Mouse (Mus musculus): Measurements from ENCODE around the gene Fndc1. TPM values are rescaled to one million over a fixed set of nuclear protein-coding genes. Genes with fewer than 3 reads are reported as not detected.

The Fndc1 gene
- polyA plus RNA-seq, 1 experiment, result 56.7 TPM

DNA sequence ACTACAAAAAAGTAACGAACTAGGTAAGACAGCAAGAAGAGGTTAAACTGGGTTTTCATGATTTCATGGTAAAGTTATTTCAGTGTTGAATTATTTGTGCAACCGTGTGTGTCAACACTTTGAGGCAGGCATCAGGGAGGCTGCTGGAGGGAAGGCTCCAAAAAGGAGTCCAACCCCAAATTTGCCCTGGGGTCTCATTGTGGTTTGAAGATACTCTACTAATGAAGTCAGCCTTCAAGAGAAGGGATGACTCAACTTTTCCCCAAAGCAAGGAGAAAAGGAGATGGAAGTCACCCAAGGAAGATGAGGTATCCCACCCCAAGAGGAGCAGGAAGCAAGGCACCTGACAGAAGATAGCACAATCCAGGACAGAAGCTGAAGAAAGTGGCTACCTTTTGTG lies 31.9 kb downstream of the Fndc1 start:
- peaks cover 2% of the 10 kb centered on the region; the same call in 1 of the 2 replicates for H3K4me1 ChIP-seq (ENCODE audit: control insufficient read depth, insufficient read depth, low read length)
- TF ChIP-seq CTCF (IDR thresholded peaks at IDR 0.05; ENCODE audit: borderline replicate concordance, insufficient read depth, low read length) (no peak), POLR2A (IDR thresholded peaks at IDR 0.05; ENCODE audit: low read depth, low read length) (no peak)
- no peak overlapping the region for H3K4me3 ChIP-seq (ENCODE audit: insufficient read depth, low read length)
- no peak overlapping the region for H3K27ac ChIP-seq (ENCODE audit: insufficient read depth, low read length)

DNA sequence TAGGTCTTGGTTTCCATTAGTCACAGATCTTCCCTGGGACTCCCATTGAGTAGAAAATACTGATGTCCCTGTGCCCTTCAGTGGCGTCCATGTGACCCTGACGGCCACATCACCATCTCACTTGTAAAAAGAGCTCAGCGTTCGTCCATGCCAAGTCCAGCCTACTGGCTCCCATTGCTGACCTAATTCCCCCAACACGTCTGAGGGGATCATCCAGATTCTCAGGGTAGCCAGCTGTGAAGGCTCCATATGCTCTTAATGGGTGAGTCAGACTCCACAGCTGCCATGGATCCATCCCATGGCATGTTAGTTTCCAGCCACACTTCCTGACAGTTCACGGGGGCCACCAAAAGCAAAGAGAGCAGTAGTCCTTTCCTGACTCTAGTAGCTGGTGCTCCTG lies 33.0 kb downstream of the Fndc1 start:
- TF ChIP-seq CTCF (IDR thresholded peaks at IDR 0.05; ENCODE audit: borderline replicate concordance, insufficient read depth, low read length), result no peak
- TF ChIP-seq POLR2A (IDR thresholded peaks at IDR 0.05; ENCODE audit: low read depth, low read length), result no peak
- H3K27ac ChIP-seq (ENCODE audit: insufficient read depth, low read length), result no peak overlapping the region
- H3K4me3 ChIP-seq (ENCODE audit: insufficient read depth, low read length), result no peak overlapping the region
- H3K4me1 ChIP-seq (ENCODE audit: control insufficient read depth, insufficient read depth, low read length), result peaks cover 2% of the 10 kb centered on the region; the same call in 1 of the 2 replicates

GRCm38 (mm10) chr17:7790512-7790911 lies 36.6 kb downstream of the Fndc1 start:
- TF ChIP-seq POLR2A (IDR thresholded peaks at IDR 0.05; ENCODE audit: low read depth, low read length) (no peak), CTCF (IDR thresholded peaks at IDR 0.05; ENCODE audit: borderline replicate concordance, insufficient read depth, low read length) (no peak)
- peak overlapping the region; percentile 2 for H3K27ac ChIP-seq (ENCODE audit: insufficient read depth, low read length)
- peaks cover 2% of the 10 kb centered on the region; the same call in 1 of the 2 replicates for H3K4me1 ChIP-seq (ENCODE audit: control insufficient read depth, insufficient read depth, low read length)
- H3K4me3 ChIP-seq (ENCODE audit: insufficient read depth, low read length), result no peak overlapping the region

DNA sequence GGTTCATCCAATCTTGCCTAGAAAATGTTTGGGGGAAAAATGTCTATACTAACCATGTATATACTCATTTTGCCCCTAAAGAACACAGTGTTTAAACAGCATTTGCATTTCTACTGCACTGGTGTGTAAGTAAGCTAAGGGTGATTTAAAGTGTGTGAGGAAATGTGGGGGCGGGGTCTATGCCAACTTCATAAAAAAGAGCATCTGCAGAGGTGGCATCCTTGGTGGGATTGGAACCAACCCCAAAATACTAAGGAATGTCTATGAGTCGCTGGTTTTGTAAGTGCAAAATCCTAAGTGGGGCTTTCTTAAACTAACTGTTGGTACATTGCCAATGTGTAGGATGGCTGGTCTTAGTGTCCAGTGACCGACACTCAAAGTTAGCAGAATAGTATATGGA lies 53.0 kb downstream of the Fndc1 start:
- H3K27ac ChIP-seq (ENCODE audit: insufficient read depth, low read length), result no peak overlapping the region
- H3K4me3 ChIP-seq (ENCODE audit: insufficient read depth, low read length), result no peak overlapping the region
- TF ChIP-seq POLR2A (IDR thresholded peaks at IDR 0.05; ENCODE audit: low read depth, low read length) (no peak), CTCF (IDR thresholded peaks at IDR 0.05; ENCODE audit: borderline replicate concordance, insufficient read depth, low read length) (no peak)
- H3K4me1 ChIP-seq (ENCODE audit: control insufficient read depth, insufficient read depth, low read length), result no peaks in the 10 kb centered on the region

- no peak for TF ChIP-seq POLR2A (IDR thresholded peaks at IDR 0.05; ENCODE audit: low read depth, low read length)
- TF ChIP-seq CTCF (IDR thresholded peaks at IDR 0.05; ENCODE audit: borderline replicate concordance, insufficient read depth, low read length), result no peak
- Histone ChIP-seq H3K4me3 (ENCODE audit: insufficient read depth, low read length) (no peak overlapping the region), H3K4me1 (ENCODE audit: control insufficient read depth, insufficient read depth, low read length) (no peaks in the 10 kb centered on the region; the same call in 1 of the 2 replicates), H3K27ac (ENCODE audit: insufficient read depth, low read length) (no peak overlapping the region)
Observed at GRCm38 (mm10) chr17:7759786-7760185, 67.3 kb downstream of the Fndc1 start.

DNA sequence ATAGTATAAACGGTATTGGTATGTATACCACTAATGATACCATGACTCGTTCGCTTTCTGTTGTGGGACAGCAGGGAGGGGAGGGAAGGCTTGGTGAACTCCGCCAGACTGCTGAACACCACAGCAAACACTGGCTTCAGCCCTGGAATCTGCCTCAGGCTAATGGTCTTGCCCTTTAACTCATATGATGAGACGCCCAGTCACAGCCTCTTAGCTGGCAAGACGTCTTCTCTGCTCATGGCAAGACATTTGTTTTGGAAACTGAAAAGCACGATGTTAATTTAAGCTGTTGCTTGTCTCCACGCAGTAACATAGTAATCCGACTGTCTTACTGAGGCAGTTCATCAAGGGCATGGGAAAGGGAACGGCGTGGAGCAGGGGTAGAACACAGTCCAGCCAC lies 72.1 kb downstream of the Fndc1 start:
- Histone ChIP-seq H3K4me3 (ENCODE audit: insufficient read depth, low read length) (no peak overlapping the region), H3K27ac (ENCODE audit: insufficient read depth, low read length) (no peak overlapping the region), H3K4me1 (ENCODE audit: control insufficient read depth, insufficient read depth, low read length) (no peaks in the 10 kb centered on the region; the same call in 1 of the 2 replicates)
- no peak for TF ChIP-seq CTCF (IDR thresholded peaks at IDR 0.05; ENCODE audit: borderline replicate concordance, insufficient read depth, low read length)
- no peak for TF ChIP-seq POLR2A (IDR thresholded peaks at IDR 0.05; ENCODE audit: low read depth, low read length)

GRCm38 (mm10) chr17:7753383-7753782 lies 73.7 kb downstream of the Fndc1 start:
- Histone ChIP-seq H3K4me1 (ENCODE audit: control insufficient read depth, insufficient read depth, low read length) (peaks cover 5% of the 10 kb centered on the region; the same call in 1 of the 2 replicates), H3K4me3 (ENCODE audit: insufficient read depth, low read length) (no peak overlapping the region), H3K27ac (ENCODE audit: insufficient read depth, low read length) (no peak overlapping the region)
- no peak for TF ChIP-seq POLR2A (IDR thresholded peaks at IDR 0.05; ENCODE audit: low read depth, low read length)
- no peak for TF ChIP-seq CTCF (IDR thresholded peaks at IDR 0.05; ENCODE audit: borderline replicate concordance, insufficient read depth, low read length)

GRCm38 (mm10) chr17:7749051-7749815 lies 77.9 kb downstream of the Fndc1 start:
- no peak for TF ChIP-seq POLR2A (IDR thresholded peaks at IDR 0.05; ENCODE audit: low read depth, low read length)
- no peak for TF ChIP-seq CTCF (IDR thresholded peaks at IDR 0.05; ENCODE audit: borderline replicate concordance, insufficient read depth, low read length)
- Histone ChIP-seq H3K4me1 (ENCODE audit: control insufficient read depth, insufficient read depth, low read length) (peaks cover 5% of the 10 kb centered on the region; the same call in 1 of the 2 replicates), H3K27ac (ENCODE audit: insufficient read depth, low read length) (peak overlapping the region; percentile 16), H3K4me3 (ENCODE audit: insufficient read depth, low read length) (no peak overlapping the region)

GRCm38 (mm10) chr17:7746841-7747240 lies 80.3 kb downstream of the Fndc1 start:
- TF ChIP-seq CTCF (IDR thresholded peaks at IDR 0.05; ENCODE audit: borderline replicate concordance, insufficient read depth, low read length) (no peak), POLR2A (IDR thresholded peaks at IDR 0.05; ENCODE audit: low read depth, low read length) (no peak)
- Histone ChIP-seq H3K4me3 (ENCODE audit: insufficient read depth, low read length) (no peak overlapping the region), H3K4me1 (ENCODE audit: control insufficient read depth, insufficient read depth, low read length) (peaks cover 5% of the 10 kb centered on the region; the same call in 1 of the 2 replicates), H3K27ac (ENCODE audit: insufficient read depth, low read length) (no peak overlapping the region)

GRCm38 (mm10) chr17:7744976-7745375 lies 82.1 kb downstream of the Fndc1 start:
- Histone ChIP-seq H3K27ac (ENCODE audit: insufficient read depth, low read length) (no peak overlapping the region), H3K4me3 (ENCODE audit: insufficient read depth, low read length) (no peak overlapping the region), H3K4me1 (ENCODE audit: control insufficient read depth, insufficient read depth, low read length) (peaks cover 5% of the 10 kb centered on the region; the same call in 1 of the 2 replicates)
- TF ChIP-seq POLR2A (IDR thresholded peaks at IDR 0.05; ENCODE audit: low read depth, low read length) (no peak), CTCF (IDR thresholded peaks at IDR 0.05; ENCODE audit: borderline replicate concordance, insufficient read depth, low read length) (no peak)

Measured in embryonic fibroblast, embryonic 13.5 days (primary cell).